Mouse (Mus musculus) E14TG2a.4 (cell line): ENCODE measurements around the gene Efnb3.

Source experiments
- H3K27me3 ChIP-seq: 2 replicates; pipeline ENCODE4 v1.6.1; 2014; ENCODE audit warnings: low read length, control low read depth; ENCODE audit not compliant: insufficient read depth
- H3K36me3 ChIP-seq: 2 replicates; pipeline ENCODE4 v1.6.1; 2014; ENCODE audit warnings: low read length, control low read depth; ENCODE audit not compliant: insufficient read depth
- H3K4me1 ChIP-seq: replicated peaks from 2 replicates; pipeline ENCODE4 v1.6.1; 2014; ENCODE audit warnings: low read depth, low read length, control low read depth
- H3K4me3 ChIP-seq: replicated peaks from 2 replicates; pipeline ENCODE4 v1.5.1; 2014; ENCODE audit warnings: mild to moderate bottlenecking, low read length
- H3K9me3 ChIP-seq: 2 replicates; pipeline ENCODE4 v1.6.1; 2014; ENCODE audit warnings: low read length, control low read depth
- CTCF ChIP-seq: conservative IDR thresholded peaks from 2 replicates; pipeline ENCODE4 v1.5.1; 2014; ENCODE audit warnings: low read length
- NANOG ChIP-seq: IDR thresholded peaks from 2 replicates; pipeline ENCODE4 v1.6.1; 2014; ENCODE audit warnings: borderline replicate concordance, low read length, mixed read lengths
- POU5F1 ChIP-seq: IDR thresholded peaks from 2 replicates; pipeline ENCODE4 v1.6.1; 2014; ENCODE audit warnings: low read length, borderline replicate concordance

The Efnb3 gene

DNA sequence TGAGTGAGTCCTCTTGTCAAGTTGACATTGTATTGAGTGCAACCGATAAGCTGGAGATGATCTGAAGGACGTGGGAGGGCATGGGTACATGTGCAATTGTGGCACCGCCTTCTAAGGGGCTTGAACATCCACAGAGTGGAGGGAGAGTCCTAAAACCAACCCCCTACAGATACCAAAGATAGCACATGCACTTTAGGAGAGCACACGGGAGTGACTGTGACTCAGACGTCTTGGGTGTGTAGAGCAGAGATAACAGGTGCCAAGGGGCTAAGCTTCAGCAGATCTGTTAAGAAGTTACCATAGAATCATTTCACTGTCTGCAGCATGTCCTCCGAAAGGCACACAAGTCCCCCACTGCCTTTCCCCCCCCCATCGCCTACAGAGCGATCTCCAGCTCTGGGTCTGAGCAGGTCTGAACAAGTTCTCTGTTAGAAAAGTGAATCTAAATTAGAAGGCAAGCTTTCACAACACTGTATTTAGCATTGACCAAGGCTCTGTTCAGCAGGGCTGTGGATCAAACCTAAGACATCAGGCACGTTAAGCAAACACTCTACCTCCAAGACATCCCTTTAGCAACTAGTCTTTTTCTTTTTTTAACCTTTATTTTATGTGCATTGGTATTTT lies 38.4 kb downstream of the Efnb3 start:
- Histone ChIP-seq H3K9me3 (no peaks in the 10 kb centered on the region), H3K27me3 (peaks cover 8% of the 10 kb centered on the region; the same call in 1 of the 2 replicates), H3K4me3 (no peak overlapping the region), H3K36me3 (no peaks in the 10 kb centered on the region; the same call in 1 of the 2 replicates), H3K4me1 (peaks cover 20% of the 10 kb centered on the region)
- TF ChIP-seq POU5F1 (no peak), CTCF (no peak), NANOG (no peak)

DNA sequence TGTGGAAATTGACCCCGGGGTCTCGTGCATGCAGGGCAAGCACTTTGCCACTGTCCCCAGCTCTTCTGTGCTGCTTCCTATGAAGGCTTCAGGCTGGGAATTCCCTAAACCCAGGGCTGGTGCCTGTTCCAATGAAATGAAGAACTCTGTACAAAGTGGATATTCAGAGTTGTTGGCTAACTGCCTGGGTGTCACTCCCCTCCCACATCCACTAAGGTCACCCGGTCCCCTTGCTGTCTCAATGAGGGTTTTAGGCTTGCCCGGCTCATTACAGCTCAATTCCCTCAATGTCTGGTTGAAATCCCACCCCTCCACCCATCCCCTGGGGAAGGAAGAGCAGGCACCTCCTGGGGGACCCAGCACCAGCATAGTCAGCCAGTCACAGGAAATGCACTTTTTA lies 40.0 kb downstream of the Efnb3 start:
- Histone ChIP-seq H3K27me3 (peaks cover 9% of the 10 kb centered on the region; the same call in 1 of the 2 replicates), H3K4me1 (peaks cover 25% of the 10 kb centered on the region), H3K9me3 (0 out of 2 replicates have a peak, but pooled peaks cover 1% of the 10 kb centered on the region), H3K36me3 (no peaks in the 10 kb centered on the region; the same call in 1 of the 2 replicates), H3K4me3 (no peak overlapping the region)
- TF ChIP-seq POU5F1, result no peak
- no peak for TF ChIP-seq NANOG
- TF ChIP-seq CTCF, result no peak

DNA sequence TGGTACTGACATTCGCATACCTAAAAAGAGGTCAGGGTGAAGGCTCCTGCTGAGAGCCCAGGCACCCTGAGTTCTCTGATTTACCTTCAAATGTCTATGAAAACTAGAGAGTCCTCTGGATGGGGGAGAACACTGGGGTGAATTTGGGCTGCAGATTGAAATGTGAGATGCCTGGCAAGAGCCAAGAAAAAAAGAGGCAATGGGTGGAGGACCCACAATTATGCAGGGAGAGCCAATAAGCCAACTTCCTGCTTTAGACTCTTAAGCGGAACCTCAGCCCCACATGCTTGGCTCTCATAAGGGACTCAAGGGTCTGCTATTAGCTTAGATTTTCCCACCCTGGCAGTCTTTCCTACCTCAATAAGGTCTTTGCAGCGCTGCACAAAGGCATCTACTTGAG lies 43.3 kb downstream of the Efnb3 start:
- no peak for TF ChIP-seq CTCF
- TF ChIP-seq POU5F1, result no peak
- no peak for TF ChIP-seq NANOG
- Histone ChIP-seq H3K36me3 (no peaks in the 10 kb centered on the region), H3K4me3 (no peak overlapping the region), H3K9me3 (peaks cover 8% of the 10 kb centered on the region), H3K27me3 (peaks cover 9% of the 10 kb centered on the region; the same call in 1 of the 2 replicates), H3K4me1 (peaks cover 25% of the 10 kb centered on the region)

DNA sequence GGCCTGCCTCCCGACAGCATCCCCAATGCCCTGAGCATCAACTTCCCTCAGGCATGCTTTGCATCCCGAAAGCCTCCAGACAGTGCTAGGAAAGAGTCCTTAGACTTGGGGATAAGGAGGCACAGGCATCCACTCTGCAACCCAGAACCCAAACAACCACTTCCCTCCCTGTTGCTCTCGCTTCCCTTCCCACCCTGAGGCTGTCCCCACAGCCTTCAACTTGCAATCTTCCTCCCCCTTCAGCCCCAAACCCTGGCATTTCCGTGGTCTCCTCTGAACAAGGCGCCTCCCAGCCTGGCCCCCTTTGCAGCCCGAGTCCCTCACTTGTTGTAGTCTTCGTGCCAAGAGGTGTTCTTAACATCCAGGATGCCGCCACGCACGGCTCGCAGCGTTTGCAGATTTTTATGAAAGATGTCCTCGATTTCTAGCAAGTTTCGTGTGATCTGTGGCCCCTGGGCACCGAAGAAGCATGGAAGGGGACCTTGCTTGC lies 43.8 kb downstream of the Efnb3 start:
- no peak for TF ChIP-seq POU5F1
- TF ChIP-seq CTCF, result no peak
- TF ChIP-seq NANOG, result no peak
- no peak overlapping the region for H3K4me3 ChIP-seq
- peaks cover 21% of the 10 kb centered on the region for H3K4me1 ChIP-seq
- peaks cover 8% of the 10 kb centered on the region for H3K9me3 ChIP-seq
- no peaks in the 10 kb centered on the region for H3K36me3 ChIP-seq
- peaks cover 9% of the 10 kb centered on the region; the same call in 1 of the 2 replicates for H3K27me3 ChIP-seq

DNA sequence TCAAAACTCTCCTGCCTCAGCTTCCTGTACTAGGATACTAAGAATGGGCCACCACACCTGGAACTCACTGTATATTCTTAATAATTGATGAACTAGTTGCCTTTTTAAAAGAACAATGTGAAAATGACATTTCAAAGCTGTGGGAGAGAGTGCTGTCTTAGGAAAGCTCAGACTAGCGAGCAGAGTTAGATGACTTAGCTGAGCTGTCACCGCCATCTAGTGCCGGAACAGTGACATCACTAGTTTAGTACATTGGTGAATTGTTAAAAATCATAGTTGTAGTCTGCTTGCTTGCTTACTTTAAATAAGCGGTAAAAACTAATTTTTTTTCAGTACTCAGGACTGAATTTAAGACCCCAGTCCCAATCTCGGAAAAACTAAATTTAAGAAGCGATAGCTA lies 46.2 kb downstream of the Efnb3 start:
- TF ChIP-seq POU5F1 (no peak), CTCF (peak; percentile 51)
- H3K9me3 ChIP-seq, result peaks cover 8% of the 10 kb centered on the region
- H3K27me3 ChIP-seq, result peaks cover 9% of the 10 kb centered on the region; the same call in 1 of the 2 replicates
- H3K4me1 ChIP-seq, result peaks cover 20% of the 10 kb centered on the region
- H3K4me3 ChIP-seq, result no peak overlapping the region
- H3K36me3 ChIP-seq, result no peaks in the 10 kb centered on the region

DNA sequence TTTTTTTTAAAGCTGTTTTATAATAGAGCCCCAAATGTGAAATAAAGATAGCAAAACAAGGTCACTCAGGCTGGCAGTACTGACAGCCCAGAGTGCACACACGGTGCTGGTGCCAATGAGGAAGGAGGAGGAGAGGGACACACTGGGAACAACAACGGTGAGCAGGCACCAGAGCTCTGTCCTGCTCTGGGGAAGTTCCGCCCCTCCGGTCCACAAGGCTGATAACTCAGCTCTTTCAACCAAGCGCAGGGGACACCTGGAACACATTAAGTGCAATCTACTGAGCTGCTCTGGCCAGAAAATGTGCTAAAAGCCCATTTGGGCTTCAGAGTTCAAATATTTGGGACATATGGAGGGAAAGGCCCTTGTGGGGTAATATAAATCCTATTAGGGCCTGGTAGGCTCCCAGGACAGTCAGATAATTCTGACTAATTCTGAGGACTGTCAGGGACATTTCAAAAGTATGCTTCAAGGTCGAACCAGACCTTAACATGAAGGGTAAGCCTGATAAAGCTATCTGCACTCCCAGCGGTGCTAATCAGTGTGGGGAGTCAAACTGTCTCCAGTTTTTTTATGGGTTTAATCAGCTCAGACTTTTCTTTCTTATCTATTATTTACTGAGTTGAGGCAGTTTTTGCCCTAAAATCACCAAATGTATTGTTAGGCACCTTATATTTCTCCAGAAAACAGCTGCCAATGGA lies 49.1 kb downstream of the Efnb3 start:
- H3K4me1 ChIP-seq, result no peaks in the 10 kb centered on the region; the same call in 1 of the 2 replicates
- peaks cover 8% of the 10 kb centered on the region for H3K9me3 ChIP-seq
- TF ChIP-seq NANOG (no peak), CTCF (no peak), POU5F1 (no peak)
- H3K36me3 ChIP-seq, result no peaks in the 10 kb centered on the region
- H3K27me3 ChIP-seq, result peaks cover 2% of the 10 kb centered on the region; the same call in 1 of the 2 replicates
- H3K4me3 ChIP-seq, result no peak overlapping the region
